In genomic region chr10:53028454-53028853, GRCm38 (mm10) we compare ENCODE assay signal across 22 mouse cellular contexts.
DNase-seq lines count a peak whose midpoint lies in the region; ATAC-seq lines count a peak whose summit lies in the region.
"Had no signal": no experiment of that assay in that cellular context is flagged by ENCODE, and none has a peak within 500 bp of the region (broad histone marks: within the 10 kb centered on the region; RNA-seq: fewer than 3 reads in every experiment).

No protein-coding gene starts in this region.

- no peak overlapping the region for H3K27ac ChIP-seq in forebrain, embryonic 14.5 days (ENCODE audit: low read depth, low read length)
- H3K27ac ChIP-seq in forebrain, embryonic 15.5 days (replicated peaks): no peak overlapping the region
- H3K27ac ChIP-seq in midbrain, embryonic 16.5 days (ENCODE audit: low read length): no peak overlapping the region
- H3K27ac ChIP-seq in midbrain, embryonic 11.5 days (ENCODE audit: low read depth, low read length): no peak overlapping the region
- no peak overlapping the region for H3K27ac ChIP-seq in neural tube, embryonic 13.5 days (replicated peaks)
- H3K27ac ChIP-seq: embryonic facial prominence, embryonic 13.5 days; gastrocnemius, adult 2 months; kidney, postnatal 0 days; left cerebral cortex, adult 2 months; limb, embryonic 15.5 days; liver, embryonic 15.5 days; stomach, embryonic 15.5 days had no signal

- no peaks in the 10 kb centered on the region for H3K36me3 ChIP-seq in forebrain, embryonic 14.5 days (ENCODE audit: control insufficient read depth, insufficient read depth, low read length)
- H3K36me3 ChIP-seq in forebrain, embryonic 15.5 days: no peaks in the 10 kb centered on the region
- H3K36me3 ChIP-seq in midbrain, embryonic 16.5 days (ENCODE audit: control insufficient read depth, insufficient read depth, low read length): no peaks in the 10 kb centered on the region
- H3K36me3 ChIP-seq in midbrain, embryonic 11.5 days (ENCODE audit: control insufficient read depth, insufficient read depth, low read length): no peaks in the 10 kb centered on the region
- no peaks in the 10 kb centered on the region for H3K36me3 ChIP-seq in neural tube, embryonic 13.5 days
- H3K36me3 ChIP-seq: embryonic facial prominence, embryonic 13.5 days; limb, embryonic 15.5 days; liver, embryonic 15.5 days; stomach, embryonic 15.5 days had no signal

- peak; percentile 26 for DNase-seq in forebrain, embryonic 14.5 days (ENCODE audit: low spot score)
- no peak for DNase-seq in midbrain, embryonic 11.5 days (ENCODE audit: low spot score, missing footprints)
- peak; percentile 38 for DNase-seq in embryo, embryonic 11 days
- DNase-seq in left cerebral cortex, postnatal 10 days (ENCODE audit: extremely low spot score in 1 of 2, low spot score in 2 of 2): no peak
- no peak for DNase-seq in kidney, postnatal 14 days
- DNase-seq: adrenal gland, postnatal 25 days; cerebellum, adult 9-11 months; gastrocnemius, adult 2 months; kidney, adult 18-20 months; left cerebral cortex, postnatal 4 days; thymus, postnatal 25 days had no signal

- H3K27me3 ChIP-seq in forebrain, embryonic 14.5 days (replicated peaks; ENCODE audit: control insufficient read depth, insufficient read depth, low read length): no peaks in the 10 kb centered on the region
- H3K27me3 ChIP-seq in forebrain, embryonic 15.5 days: no peaks in the 10 kb centered on the region
- no peaks in the 10 kb centered on the region for H3K27me3 ChIP-seq in midbrain, embryonic 16.5 days (ENCODE audit: control insufficient read depth, insufficient read depth, low read depth, low read length)
- H3K27me3 ChIP-seq in midbrain, embryonic 11.5 days (ENCODE audit: control insufficient read depth, insufficient read depth, low read length): no peaks in the 10 kb centered on the region
- H3K27me3 ChIP-seq in neural tube, embryonic 13.5 days: no peaks in the 10 kb centered on the region
- H3K27me3 ChIP-seq: embryonic facial prominence, embryonic 13.5 days; limb, embryonic 15.5 days; liver, embryonic 15.5 days; stomach, embryonic 15.5 days had no signal

- no peaks in the 10 kb centered on the region for H3K9me3 ChIP-seq in forebrain, embryonic 14.5 days (replicated peaks; ENCODE audit: control insufficient read depth, low read length)
- H3K9me3 ChIP-seq in forebrain, embryonic 15.5 days: no peaks in the 10 kb centered on the region
- no peaks in the 10 kb centered on the region for H3K9me3 ChIP-seq in midbrain, embryonic 16.5 days (replicated peaks; ENCODE audit: control insufficient read depth, low read length, poor library complexity, severe bottlenecking)
- no peaks in the 10 kb centered on the region for H3K9me3 ChIP-seq in midbrain, embryonic 11.5 days (ENCODE audit: control insufficient read depth, low read length)
- no peaks in the 10 kb centered on the region for H3K9me3 ChIP-seq in neural tube, embryonic 13.5 days
- H3K9me3 ChIP-seq: embryonic facial prominence, embryonic 13.5 days; limb, embryonic 15.5 days; liver, embryonic 15.5 days; stomach, embryonic 15.5 days had no signal

- intact Hi-C loops in left cerebral cortex, postnatal 10 days (cut with DNase I): no loop called here

- no peak overlapping the region for H3K9ac ChIP-seq in forebrain, embryonic 14.5 days (ENCODE audit: low read length)
- H3K9ac ChIP-seq in forebrain, embryonic 15.5 days (replicated peaks): no peak overlapping the region
- no peak overlapping the region for H3K9ac ChIP-seq in midbrain, embryonic 16.5 days (ENCODE audit: low read depth, low read length)
- no peak overlapping the region for H3K9ac ChIP-seq in midbrain, embryonic 11.5 days (ENCODE audit: low read length)
- no peak overlapping the region for H3K9ac ChIP-seq in neural tube, embryonic 13.5 days
- H3K9ac ChIP-seq: embryonic facial prominence, embryonic 13.5 days; limb, embryonic 15.5 days; liver, embryonic 15.5 days; stomach, embryonic 15.5 days had no signal

- WGBS in forebrain, embryonic 14.5 days: 13% methylated on average over 4 of the region's 4 CpGs
- 8% methylated on average over 4 of the region's 4 CpGs for WGBS in forebrain, embryonic 15.5 days
- WGBS in midbrain, embryonic 16.5 days: 37% methylated on average over 4 of the region's 4 CpGs
- 51% methylated on average over 4 of the region's 4 CpGs for WGBS in midbrain, embryonic 11.5 days
- 8% methylated on average over 4 of the region's 4 CpGs for WGBS in neural tube, embryonic 13.5 days

- H3K4me2 ChIP-seq in forebrain, embryonic 14.5 days (ENCODE audit: low read length): no peak overlapping the region
- no peak overlapping the region for H3K4me2 ChIP-seq in forebrain, embryonic 15.5 days (replicated peaks)
- H3K4me2 ChIP-seq in midbrain, embryonic 16.5 days (ENCODE audit: low read length): no peak overlapping the region
- no peak overlapping the region for H3K4me2 ChIP-seq in midbrain, embryonic 11.5 days
- H3K4me2 ChIP-seq in neural tube, embryonic 13.5 days: no peak overlapping the region
- H3K4me2 ChIP-seq: embryonic facial prominence, embryonic 13.5 days; limb, embryonic 15.5 days; liver, embryonic 15.5 days; stomach, embryonic 15.5 days had no signal

- H3K4me3 ChIP-seq in forebrain, embryonic 14.5 days (ENCODE audit: low read depth, low read length): no peak overlapping the region
- H3K4me3 ChIP-seq in forebrain, embryonic 15.5 days: no peak overlapping the region
- H3K4me3 ChIP-seq in midbrain, embryonic 16.5 days (ENCODE audit: low read depth, low read length): no peak overlapping the region
- H3K4me3 ChIP-seq in midbrain, embryonic 11.5 days (ENCODE audit: low read depth, low read length): no peak overlapping the region
- H3K4me3 ChIP-seq in neural tube, embryonic 13.5 days: no peak overlapping the region
- H3K4me3 ChIP-seq: embryonic facial prominence, embryonic 13.5 days; erythroblast, embryonic 14.5 days; gastrocnemius, adult 2 months; left cerebral cortex, adult 2 months; limb, embryonic 15.5 days; liver, embryonic 15.5 days; stomach, embryonic 15.5 days had no signal

- H3K4me1 ChIP-seq in forebrain, embryonic 14.5 days (ENCODE audit: control insufficient read depth, insufficient read depth, low read length): no peaks in the 10 kb centered on the region
- H3K4me1 ChIP-seq in forebrain, embryonic 15.5 days: peaks cover 4% of the 10 kb centered on the region
- H3K4me1 ChIP-seq in midbrain, embryonic 16.5 days (ENCODE audit: control insufficient read depth, insufficient read depth, low read length): 0 out of 2 replicates have a peak, but pooled peaks cover 2% of the 10 kb centered on the region
- no peaks in the 10 kb centered on the region for H3K4me1 ChIP-seq in midbrain, embryonic 11.5 days (ENCODE audit: control insufficient read depth, insufficient read depth, low read length)
- H3K4me1 ChIP-seq in neural tube, embryonic 13.5 days (replicated peaks): peaks cover 26% of the 10 kb centered on the region
- H3K4me1 ChIP-seq: embryonic facial prominence, embryonic 13.5 days; limb, embryonic 15.5 days; liver, embryonic 15.5 days; stomach, embryonic 15.5 days had no signal

- no peak for ATAC-seq in forebrain, embryonic 14.5 days
- ATAC-seq in forebrain, embryonic 15.5 days (replicated peaks): no peak
- ATAC-seq in midbrain, embryonic 16.5 days: 0 out of 2 replicates have a peak, but pooled peaks have one; percentile 34
- ATAC-seq in midbrain, embryonic 11.5 days (ENCODE audit: low FRiP score): no peak
- ATAC-seq in neural tube, embryonic 13.5 days (ENCODE audit: low read depth): peak; percentile 47; the same call in 1 of the 2 replicates
- ATAC-seq: CD4-positive, CD25-positive, alpha-beta regulatory T cell, adult 4 months had no signal

Comparison
In these comparisons a context has a peak if more than half of its experiments do, and no peak if none do; other contexts are left out.
1. ATAC-seq: peak in midbrain, embryonic 16.5 days (single experiment) and neural tube, embryonic 13.5 days (single experiment); none in forebrain, embryonic 14.5 days (single experiment), forebrain, embryonic 15.5 days (single experiment) and midbrain, embryonic 11.5 days (single experiment).
2. DNase-seq: peak in forebrain, embryonic 14.5 days (single experiment) and embryo, embryonic 11 days (single experiment); none in midbrain, embryonic 11.5 days (single experiment), left cerebral cortex, postnatal 10 days (0 of 2) and kidney, postnatal 14 days (single experiment).